Mouse (Mus musculus) ovary, adult 18-20 months (tissue): ENCODE results near the gene Prickle2.

Experiments
- DNase-seq: peaks from one replicate; pipeline ENCODE4 v3.0.0; 2022; ENCODE audit warnings: low spot score, mixed read lengths

Prickle2 gene

DNA sequence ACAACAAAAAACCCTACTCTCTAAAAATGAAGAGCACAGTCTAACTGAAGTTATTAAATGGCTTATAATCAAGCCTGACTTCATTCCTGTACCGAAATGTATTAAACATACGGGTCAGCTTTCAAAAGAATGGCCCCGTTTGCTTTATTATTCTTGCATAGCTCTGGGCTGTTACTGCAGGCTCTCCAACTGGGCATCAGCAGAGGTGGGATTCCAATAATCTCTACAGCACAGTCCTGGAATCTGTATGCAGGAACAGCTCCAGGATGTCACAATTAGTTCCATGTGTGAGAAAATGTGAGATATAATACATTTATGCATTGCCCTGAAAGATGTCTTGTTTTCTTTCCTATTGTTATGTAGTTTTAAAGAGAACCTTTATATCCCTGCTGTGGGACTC is 38.4 kb downstream of the Prickle2 start:
- DNase-seq = no peak

DNA sequence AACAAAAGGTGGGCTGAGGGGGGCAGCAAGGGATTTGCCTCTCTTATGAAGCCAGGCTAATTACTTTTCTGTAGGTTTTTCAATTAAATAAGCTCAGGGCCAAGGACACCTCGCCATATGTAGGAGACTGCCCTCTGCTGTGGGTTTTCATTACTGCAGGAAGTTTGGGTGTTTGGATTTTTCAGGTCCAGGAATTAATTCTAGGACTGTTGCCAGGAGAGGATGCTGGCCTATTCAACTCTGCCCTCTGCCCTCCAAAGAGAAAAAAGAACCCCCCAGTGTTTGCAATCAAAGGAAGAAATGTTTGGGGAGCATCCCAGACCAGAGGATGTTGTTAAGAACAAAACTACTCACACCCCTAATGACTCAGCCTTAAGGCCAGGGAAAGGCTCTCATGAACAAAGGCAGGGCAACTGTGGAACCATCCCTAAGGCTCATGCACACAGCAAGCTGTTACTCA is 40.4 kb downstream of the Prickle2 start:
- DNase-seq = peak; percentile 9

DNA sequence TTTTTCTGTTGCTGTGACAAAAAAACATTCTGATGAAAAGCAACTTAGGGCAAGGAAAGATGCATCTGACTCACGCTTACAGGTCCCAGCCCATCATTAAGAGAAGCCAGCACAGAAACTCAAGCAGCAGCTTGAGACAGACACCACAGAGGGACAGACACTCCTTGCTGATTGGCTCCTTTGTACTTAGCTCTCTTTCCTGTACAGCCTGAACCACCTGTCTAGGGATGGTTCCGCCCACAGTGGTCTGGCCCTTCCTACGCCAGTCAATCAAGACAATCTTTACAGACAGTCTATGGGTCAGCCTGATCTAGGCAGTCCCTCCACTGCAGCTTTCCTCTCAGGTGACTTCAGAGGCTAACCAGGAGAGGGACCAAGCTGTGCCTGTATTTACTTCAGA is 42.1 kb downstream of the Prickle2 start:
- DNase-seq = no peak

GRCm38 (mm10) chr6:92663433-92663832 is 42.5 kb downstream of the Prickle2 start:
- no peak for DNase-seq

DNA sequence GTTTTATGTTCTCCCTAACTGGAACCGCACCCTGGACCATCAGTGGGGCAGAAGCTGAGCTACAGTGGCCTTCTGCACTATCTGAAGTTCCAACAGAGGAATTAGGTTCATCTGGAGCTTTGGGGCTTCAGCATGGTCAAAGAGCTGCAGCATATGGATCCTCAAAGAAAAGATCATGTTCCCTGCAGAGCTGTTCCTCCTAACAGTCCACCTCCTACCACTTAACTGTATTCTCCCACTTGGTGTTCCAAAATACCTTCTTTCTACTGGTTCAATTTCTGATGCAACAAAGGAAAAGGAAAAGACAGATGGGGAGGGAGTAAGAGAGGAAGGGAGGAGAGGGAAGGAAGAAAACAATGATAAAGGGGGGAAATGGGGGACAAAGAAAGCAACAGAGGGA is 56.9 kb downstream of the Prickle2 start:
- no peak for DNase-seq

GRCm38 (mm10) chr6:92648571-92648970 is 57.4 kb downstream of the Prickle2 start:
- no peak for DNase-seq

DNA sequence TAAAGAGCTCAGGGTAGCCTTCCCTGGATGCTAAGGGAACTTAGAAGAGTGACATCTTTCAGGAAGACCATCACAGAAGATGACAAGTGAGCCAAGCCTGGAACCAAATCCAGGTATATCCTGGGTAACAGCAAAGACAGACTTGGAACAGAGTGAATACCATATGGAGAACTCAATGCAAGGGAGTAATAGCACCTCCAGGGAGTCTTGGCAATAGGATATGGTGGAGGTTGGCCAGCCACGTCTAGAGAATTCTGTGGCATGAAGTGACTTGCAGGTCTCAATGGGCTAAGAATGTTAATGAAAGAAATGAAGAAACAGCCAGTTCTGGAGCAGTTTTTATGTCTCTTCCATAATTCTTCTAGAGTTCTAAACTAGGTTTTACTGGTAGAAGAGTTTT is 63.0 kb downstream of the Prickle2 start:
- no peak for DNase-seq

GRCm38 (mm10) chr6:92641956-92642355 is 64.0 kb downstream of the Prickle2 start:
- no peak for DNase-seq

DNA sequence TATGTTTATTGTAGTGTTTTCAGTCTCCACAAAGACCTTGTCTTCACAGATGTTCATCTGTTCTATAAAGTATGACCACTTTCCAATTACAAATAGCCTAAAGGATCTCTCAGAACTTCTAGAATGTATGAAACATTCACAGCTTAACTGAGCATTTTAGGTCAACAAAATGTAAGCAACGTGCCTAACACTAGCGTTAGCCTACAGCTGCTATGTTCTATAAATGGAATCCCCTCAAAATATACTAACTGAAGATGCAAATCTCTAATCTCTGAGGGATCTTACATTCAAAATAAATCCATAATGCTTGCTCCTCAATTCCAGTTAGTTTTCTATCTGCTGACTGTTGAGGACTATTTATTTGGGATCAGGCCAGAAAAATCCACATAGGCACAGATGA is 65.1 kb downstream of the Prickle2 start:
- DNase-seq = no peak

- no peak for DNase-seq
These were observed 69.5 kb downstream of the Prickle2 start for GRCm38 (mm10) chr6:92636431-92636830.

DNA sequence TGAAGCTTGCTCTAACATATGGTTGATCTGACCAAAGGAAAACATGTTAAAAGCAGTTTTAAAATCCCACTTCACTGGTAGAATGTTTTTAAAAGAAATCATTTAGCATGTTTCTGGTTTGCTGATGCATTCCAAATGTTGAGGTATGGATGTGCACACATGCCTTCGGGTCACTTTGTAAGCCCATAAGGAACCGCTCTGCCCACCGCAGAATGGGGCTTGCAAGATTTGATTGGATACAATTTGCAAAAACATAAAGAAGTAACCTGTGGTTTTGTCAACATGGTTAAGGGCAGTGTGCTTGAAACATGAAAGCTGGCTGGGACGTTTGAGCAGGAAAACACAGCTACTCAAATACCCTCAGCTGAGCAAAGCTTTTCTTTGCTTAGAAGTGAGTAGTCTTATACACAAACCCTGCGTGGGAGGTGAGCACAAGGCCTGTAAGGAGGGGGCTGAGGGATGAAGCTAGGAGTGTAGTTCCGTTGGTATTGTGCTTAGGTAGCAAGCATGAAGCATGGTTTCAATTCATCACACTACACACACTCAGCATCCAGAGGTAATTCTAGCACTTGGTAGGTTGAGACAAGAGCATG is 71.0 kb downstream of the Prickle2 start:
- DNase-seq = no peak

DNA sequence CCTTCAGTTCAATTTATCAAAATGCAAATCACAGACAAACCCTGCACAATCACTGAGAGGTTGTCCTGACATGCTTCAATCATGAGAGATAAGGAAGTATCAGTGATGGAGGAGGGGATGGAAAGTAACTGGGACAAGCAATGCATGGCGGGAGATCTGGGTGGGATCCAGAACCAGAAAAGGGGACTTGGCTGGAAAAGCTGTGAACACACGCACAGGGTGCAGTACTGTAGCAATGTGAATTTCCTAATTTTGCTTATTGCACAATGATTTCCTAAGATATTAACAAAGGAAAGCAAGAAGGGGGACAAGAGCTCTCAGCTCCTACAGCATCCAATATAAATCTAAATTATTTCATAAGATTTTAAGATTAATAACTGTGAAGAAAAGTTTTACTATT is 75.0 kb downstream of the Prickle2 start:
- no peak for DNase-seq

DNA sequence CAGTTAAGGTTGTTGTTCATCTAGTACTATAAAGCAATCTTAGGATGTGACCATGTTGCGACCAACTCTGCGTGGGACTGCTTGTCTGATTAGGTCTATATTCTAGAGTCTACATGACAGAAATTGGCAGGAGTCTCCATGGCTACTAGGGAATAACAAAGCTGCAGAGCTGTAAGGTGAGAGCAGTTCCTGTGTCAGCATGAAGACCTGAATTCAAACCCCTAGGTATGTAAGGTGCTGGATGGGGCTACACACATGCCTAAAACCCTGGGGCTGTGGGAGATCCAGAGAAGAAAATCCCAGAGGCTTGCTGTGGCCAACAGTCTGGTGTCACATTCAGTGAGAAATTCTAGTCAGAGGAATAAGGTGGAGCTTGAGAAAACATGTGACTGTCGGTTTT is 78.2 kb downstream of the Prickle2 start:
- no peak for DNase-seq

DNA sequence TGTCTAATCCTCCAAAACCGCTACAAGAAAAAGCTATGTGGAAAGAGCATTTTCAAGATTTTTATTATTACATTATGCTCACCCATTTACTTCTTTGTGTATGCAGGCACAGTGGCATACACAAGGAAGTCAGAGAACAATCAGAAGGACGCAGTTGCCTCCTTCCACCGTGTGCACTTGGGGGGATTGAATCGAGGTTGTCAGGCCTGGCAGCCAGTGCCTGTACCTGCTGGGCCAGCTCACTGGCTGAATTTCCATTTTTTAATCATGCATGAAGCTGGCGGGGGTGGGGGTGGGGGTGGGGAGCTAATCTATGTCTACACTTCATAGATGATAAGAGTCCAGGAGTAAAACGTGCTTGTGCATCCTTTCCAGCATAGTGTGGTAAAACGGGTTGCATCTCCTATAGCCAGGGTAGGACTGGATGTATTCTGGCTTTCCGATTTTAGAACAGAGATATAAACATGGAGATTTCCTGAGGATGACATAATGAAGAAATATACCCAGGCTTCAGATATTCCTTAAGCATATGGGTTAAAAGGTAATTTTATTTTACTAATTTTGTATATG is 78.8 kb downstream of the Prickle2 start:
- DNase-seq = no peak

DNA sequence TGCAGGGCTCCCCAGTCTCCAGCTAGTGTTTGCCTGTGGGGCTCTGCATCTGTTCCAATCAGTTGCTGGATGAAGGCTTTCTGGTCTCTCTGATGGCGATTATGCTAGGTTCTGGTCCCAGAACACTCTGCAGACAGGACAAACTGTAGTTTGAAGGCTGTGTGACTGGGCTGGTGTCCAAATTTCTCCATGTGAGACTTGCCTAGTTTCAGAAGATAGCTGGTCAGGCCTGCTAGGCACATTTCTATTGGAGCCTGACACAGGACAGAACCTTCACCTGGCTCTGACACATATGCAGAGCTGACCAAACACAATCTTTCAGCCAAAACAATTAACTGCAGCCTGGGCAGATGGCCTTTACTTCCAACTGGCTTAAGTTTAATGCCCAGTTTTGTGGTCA is 80.0 kb downstream of the Prickle2 start:
- DNase-seq = no peak

DNA sequence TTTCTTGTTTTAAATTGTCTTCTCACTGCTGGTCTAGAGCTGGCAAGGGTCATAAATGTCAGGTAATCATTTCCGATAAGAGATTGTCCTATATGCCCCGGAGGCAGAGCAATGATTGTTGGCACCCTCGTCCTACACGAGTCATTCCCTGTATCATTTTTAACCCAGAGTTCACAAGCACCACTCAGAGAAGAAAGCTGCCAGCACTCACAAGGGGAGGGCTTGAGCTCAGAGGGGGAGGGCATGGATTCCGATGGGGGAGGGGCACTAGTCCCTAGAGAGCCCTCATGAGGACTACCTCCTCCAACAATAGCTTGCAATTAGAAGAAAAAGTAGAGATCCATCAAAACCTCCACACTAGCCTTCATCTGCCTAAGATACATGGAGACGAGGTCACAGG is 81.6 kb downstream of the Prickle2 start:
- DNase-seq = no peak

GRCm38 (mm10) chr6:92617183-92617582 is 88.8 kb downstream of the Prickle2 start:
- no peak for DNase-seq

DNA sequence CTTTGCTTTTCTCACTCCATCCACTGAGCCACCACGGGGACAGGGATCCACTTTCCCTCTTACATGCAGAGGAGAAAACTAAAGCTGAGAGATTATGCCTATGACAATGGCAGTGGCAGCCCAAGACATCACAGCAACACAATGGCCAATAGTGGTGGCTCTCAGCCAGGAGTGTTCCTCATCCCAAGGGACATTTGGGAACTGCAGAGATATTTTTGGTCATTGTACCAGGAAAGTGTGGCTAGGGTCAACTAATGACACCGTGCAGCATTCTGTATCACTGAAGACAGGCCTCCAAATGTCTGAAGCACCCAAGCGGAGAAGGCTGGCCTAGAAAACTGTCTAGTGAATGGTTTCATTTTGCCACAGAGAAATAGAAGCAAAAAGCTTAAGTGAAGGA is 91.2 kb downstream of the Prickle2 start:
- no peak for DNase-seq

DNA sequence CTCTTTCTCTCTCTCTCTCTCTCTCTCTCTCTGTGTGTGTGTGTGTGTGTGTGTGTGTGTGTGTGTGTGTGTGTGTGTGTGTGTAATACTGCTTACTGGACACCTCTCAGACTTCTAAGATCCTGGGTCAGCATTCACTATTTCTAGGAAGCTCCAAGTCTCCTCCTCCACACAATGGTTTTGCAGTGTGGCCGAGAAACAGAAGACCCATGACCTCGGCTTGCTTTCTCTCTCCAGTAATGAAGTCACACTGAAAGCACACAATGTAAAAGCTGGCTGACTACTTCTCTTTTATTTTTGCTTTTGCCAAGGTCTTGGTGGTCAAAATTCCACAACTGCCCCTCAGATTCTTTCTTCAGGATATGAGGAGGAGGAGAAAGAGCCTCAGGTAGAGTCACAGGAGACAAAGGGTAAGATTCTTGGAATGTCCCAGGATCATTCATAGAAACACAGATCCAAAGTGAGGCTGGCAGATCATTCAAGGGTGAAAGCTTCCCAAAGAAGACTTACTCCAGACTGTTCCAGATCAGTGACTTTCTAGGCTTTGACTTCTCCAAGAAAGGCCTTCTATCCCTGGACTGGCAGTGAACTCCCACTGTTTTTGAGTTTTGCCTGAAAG is 93.7 kb downstream of the Prickle2 start:
- DNase-seq = no peak

DNA sequence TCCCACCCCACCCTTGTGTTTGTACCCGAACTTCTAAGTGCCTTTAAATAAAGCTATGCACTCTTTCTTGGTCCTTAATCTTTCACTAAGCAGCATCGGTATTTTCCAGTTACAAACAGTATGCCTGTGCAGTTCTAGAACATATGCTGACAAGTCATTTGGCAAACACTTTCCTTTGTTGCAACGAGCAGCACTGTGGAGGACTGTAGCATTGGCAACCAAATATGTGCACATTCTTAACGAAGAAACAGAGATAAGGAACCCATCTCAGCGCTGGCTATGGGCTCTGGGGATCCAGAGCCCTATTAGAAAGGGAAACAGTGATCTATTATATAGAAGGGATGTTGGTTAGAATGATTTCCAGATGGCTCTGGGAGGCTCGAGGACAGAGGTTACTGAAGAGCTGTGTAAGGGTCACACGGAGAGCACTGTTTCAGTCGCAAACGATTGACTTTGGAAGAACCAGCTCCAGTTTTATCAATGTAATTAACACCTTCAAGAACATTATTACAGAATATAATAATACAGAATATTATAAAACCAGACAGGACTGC is 96.2 kb downstream of the Prickle2 start:
- no peak for DNase-seq

DNA sequence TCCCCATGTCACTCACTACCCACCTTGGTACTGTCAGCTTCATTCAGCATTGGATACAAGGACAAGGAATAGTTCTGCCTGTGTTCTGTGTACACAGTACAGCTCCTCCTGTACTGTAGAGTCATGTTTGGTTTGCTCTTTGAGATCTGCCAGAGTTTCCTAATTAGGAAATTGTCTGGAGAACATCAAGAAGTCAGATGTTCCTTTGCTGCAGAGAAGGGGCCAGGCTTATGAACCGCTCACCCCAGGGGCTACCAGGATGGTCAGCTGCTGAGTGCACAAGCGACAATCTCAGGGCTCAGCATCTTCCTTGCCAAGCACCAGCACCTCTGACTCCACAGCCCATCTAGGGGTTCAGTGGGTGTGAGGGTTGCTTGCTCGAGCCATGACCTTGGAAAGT is 96.9 kb downstream of the Prickle2 start:
- no peak for DNase-seq

DNA sequence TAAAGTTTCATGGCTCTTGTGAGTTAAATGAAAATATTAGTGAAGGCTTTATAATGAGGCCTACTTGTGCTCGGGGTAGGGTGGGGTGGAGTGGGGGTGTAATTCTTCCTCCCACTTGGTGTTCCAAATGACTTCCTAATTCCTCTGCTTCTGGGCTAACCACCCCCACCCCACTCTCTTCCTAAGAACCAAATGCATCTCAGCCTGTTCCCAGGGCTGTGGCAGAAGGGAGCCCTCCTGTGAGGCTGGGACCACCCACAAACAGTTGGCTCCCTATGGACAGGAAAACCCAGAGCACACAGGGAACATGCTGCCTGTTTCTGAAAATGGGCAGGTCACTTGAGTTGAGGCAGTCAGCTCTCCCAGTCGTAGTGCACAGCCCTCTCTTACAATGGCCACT is 100.8 kb downstream of the Prickle2 start:
- no peak for DNase-seq

DNA sequence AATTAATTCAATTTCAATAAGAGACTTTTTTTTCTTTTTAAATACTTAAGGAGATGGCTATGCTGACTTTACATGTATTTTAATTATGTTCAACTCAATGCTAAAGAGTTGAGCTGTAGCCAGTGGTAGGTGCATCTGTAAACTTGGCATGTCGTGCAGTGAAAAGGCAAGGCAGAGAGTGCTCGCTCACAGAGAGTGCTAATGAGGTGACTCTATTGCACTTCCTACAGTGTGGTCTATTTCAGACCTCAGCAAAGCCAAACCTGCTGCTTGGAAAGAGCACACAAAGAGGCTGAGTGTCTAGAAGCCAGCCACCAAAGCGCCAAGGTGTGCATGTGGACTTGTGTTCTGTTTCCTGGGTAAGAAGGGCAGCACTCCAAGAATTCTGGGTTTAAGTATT is 109.6 kb downstream of the Prickle2 start:
- DNase-seq = no peak
